Mouse (Mus musculus) spleen, adult 10 weeks (tissue): ENCODE data around the gene Cpt1a. TPM values are rescaled to one million over a fixed set of nuclear protein-coding genes. Genes with fewer than 3 reads are reported as not detected.

Experiments used
- polyA plus RNA-seq: library from polyadenylated mRNA; stranded (reverse); fragments of 350-450 nt; fragmentation: Illumina TruSeq; extraction: RNeasy Lipid Tissue Mini Kit (QIAGEN cat#74804); gene quantifications from one replicate; pipeline ENCODE4 v1.2.3, GENCODE M21; 2015; ENCODE audit warnings: low replicate concordance; ENCODE audit not compliant: insufficient read depth

Cpt1a gene
- polyA plus RNA-seq, result 61.2 TPM

DNA sequence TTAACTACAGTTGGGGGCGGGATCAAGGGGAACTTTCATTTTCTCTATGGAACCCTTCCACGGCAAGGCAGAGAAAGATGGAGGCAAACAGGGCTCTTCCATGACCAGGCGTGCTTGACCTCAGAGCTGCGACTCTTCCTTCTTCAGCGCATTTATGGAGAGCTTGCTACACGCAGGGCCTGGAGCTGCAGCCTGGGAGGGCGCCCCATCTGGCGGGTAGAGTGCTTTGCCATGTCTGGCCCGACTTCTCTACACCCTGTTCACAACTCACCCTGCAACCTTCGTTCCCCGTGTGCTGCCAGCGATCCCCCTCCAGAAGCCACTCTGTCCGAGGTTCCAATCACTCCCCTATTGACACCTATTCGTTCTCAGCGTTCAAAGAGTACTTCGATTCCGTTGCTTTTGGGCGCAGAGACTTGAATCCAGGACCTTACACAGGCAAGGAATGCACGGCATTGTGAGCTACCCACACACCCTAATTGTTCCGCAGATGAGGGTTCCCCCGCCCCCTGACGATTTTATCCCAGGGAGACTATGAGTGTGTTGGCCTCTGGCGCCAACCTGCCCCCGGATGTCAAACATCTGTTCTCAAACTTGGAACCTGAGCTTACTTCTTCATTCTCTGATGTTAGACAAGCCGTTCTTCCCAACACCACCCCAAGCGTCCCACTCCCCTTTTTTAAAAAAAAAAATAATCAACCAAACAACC lies at the start of gene Cpt1a:
Gene Cpt1a (plus strand): TSS at position 74 of the 709 bp plus-strand sequence.

DNA sequence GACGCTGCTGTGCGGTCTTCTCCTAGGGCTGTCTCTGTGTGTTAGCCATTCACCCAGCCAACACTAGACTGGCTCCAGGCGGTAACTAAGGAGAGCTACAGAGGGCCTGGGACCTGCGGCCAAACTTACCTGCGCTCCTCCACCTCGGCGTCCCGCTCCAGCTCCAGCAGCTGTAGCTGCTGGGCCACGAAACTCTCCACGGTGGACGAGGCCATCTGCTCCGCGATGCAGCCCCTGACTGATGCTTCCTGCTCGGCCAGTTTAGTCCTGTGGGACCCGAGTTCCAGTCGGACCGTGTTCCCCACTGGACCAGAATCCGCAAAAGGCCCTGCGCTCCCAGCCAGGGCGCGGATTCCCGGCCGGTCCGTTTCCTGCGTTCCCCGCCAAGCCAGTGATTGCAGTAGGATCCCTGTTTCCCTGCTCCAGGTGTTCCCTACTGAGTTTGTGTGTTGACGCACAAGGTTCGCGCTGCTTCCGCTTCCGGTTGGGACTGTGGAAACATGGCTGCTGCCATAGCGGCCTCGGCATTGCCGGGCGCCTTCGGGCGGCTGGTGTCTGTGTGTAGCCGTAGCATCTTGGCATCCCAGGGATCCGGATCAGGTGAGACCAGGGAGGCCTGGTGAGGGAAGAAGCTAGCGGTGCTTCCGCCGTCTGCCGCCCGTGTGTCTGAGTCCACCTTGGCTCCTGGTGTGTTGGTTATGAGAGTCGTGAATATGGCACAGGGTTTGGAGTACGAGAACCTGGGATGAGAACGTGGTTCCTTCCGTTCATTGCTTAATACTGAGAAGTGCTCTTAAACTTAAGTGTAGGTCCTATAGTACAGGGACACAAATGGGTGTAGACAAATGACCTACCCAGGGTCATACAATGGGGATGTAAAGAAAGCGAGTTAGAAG lies 39.3 kb upstream of the Cpt1a start, which contains the start of the genes Mrpl21 and Ighmbp2:
Gene Mrpl21 (plus strand): TSS at position 330 of the 896 bp plus-strand sequence.
Gene Ighmbp2 (minus strand): TSS at position 446 of the 896 bp plus-strand sequence.

DNA sequence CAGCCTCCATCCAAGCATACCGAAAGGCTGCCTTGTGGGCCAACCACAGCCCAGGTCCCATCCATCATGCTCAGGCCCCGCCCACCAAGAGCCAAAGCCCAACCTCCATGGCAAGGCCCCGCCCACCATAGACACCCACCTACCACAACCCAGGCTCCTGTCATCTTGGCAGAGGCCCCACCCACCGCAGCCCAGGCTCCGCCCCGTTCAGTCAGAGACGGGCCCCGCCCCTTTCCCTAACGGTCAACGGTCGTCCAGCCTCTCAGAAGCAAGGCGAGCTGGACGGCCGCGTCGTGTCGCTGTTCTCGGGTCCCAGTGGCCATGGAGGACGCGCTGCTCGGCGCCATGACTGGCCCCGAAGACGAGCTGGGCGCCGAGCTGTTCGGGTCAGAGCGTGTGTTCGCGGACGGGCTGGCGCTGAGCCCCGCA lies 66.5 kb downstream of the Cpt1a start, which contains the start of gene Tesmin:
Gene Tesmin (plus strand): TSS at position 229 of the 429 bp plus-strand sequence.

DNA sequence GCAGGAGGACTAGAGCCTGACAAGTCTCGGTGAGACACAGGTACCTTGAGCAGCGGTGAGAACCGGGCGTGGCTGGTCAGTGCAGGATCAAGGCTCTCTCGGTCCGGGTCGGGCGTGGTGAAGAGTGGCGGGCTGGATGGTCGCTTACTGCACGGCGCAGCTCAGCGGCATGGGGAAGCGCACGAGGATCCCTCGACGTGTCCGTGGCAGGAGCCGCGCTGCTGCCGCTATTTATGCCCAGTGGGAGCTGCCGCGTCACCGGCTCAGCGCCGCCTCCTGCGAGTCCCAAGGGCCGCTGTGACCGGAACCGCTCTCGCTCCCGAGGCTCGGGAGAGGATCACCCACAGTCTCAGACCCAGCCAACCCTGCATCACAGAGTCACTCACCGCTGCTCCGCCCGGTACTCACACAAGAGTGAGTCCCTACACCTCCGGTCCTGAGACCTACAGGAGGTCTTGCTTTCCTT lies 92.2 kb downstream of the Cpt1a start, which contains the start of gene Gal:
Gene Gal (minus strand): TSS at position 277 of the 466 bp plus-strand sequence.

Other genes with a start within 250 kb of the Cpt1a start
- 59.0 TPM for gene Mrpl21, start 39.4 kb upstream of the Cpt1a start, polyA plus RNA-seq
- 3.7 TPM for gene Ighmbp2, start 39.3 kb upstream of the Cpt1a start, polyA plus RNA-seq
- gene Tesmin, start 66.5 kb downstream of the Cpt1a start, polyA plus RNA-seq, result 0.47 TPM
- gene Gal, start 92.2 kb downstream of the Cpt1a start, polyA plus RNA-seq, result not detected